Mouse (Mus musculus) MEL (cell line): ENCODE results near the gene Asf1b. TPM values are rescaled to one million over a fixed set of nuclear protein-coding genes. Genes with fewer than 3 reads are reported as not detected.
"Not testable (repeated sequence)": the region's sequence is repeated elsewhere in the genome, so short reads cannot be mapped to it uniquely, and the experiment has no call there.

ENCODE experiments used
- DNase-seq: peaks from one replicate; pipeline ENCODE4 v3.0.0; 2011; ENCODE audit warnings: low read depth, low spot score
- H3K27ac ChIP-seq: 2 replicates; pipeline ENCODE4 v1.5.1; 2012; ENCODE audit warnings: low read depth, mild to moderate bottlenecking, control low read depth, low read length, moderate library complexity; ENCODE audit not compliant: control insufficient read depth
- H3K27me3 ChIP-seq, 2 experiments: fragments of 150-350 bp in 1 of 2; sonication (generic) in 1 of 2; 2 replicates each; pipeline ENCODE4 v1.6.1; 2012; ENCODE audit warnings: low read length in 2 of 2, mild to moderate bottlenecking in 2 of 2, improper control_type of control experiment in 1 of 2, moderate library complexity in 1 of 2; ENCODE audit not compliant: insufficient read depth in 2 of 2, control insufficient read depth in 1 of 2
- H3K36me3 ChIP-seq, 2 experiments: 2 replicates each; pipeline ENCODE4 v1.6.1; 2012 to 2014; ENCODE audit warnings: low read length in 2 of 2, improper control_type of control experiment in 1 of 2, inconsistent platforms in 1 of 2, mild to moderate bottlenecking in 1 of 2; ENCODE audit not compliant: insufficient read depth in 2 of 2, control insufficient read depth in 1 of 2
- H3K4me1 ChIP-seq, 2 experiments: fragments of 150-350 bp in 1 of 2; sonication (generic) in 1 of 2; 2 replicates each; pipeline ENCODE4 v1.6.1; 2012; ENCODE audit warnings: low read length in 2 of 2, improper control_type of control experiment in 1 of 2, mild to moderate bottlenecking in 1 of 2; ENCODE audit not compliant: insufficient read depth in 2 of 2, control insufficient read depth in 1 of 2
- H3K4me3 ChIP-seq, 2 experiments: fragments of 150-350 bp in 1 of 2; sonication (generic) in 1 of 2; 2 replicates each; pipeline ENCODE4 v1.5.1; 2012; ENCODE audit warnings: low read depth in 2 of 2, low read length in 2 of 2, mild to moderate bottlenecking in 2 of 2, moderate library complexity in 2 of 2, control low read depth in 1 of 2, improper control_type of control experiment in 1 of 2; ENCODE audit not compliant: control insufficient read depth in 1 of 2, insufficient read depth in 1 of 2
- H3K79me2 ChIP-seq: 2 replicates; pipeline ENCODE4 v1.6.1; 2012; ENCODE audit warnings: mild to moderate bottlenecking, low read length, moderate library complexity; ENCODE audit not compliant: control insufficient read depth, poor library complexity, insufficient read depth
- H3K9ac ChIP-seq: 2 replicates; pipeline ENCODE4 v1.6.1; 2012; ENCODE audit warnings: low read depth, mild to moderate bottlenecking, control low read depth, low read length, moderate library complexity; ENCODE audit not compliant: control insufficient read depth, poor library complexity, severe bottlenecking
- H3K9me3 ChIP-seq: fragments of 150-350 bp; sonication (generic); replicated peaks from 2 replicates; pipeline ENCODE4 v1.6.1; 2012; ENCODE audit warnings: mild to moderate bottlenecking, low read length, improper control_type of control experiment, moderate library complexity; ENCODE audit not compliant: insufficient read depth
- BHLHE40 ChIP-seq: IDR thresholded peaks from 2 replicates; pipeline ENCODE4 v1.6.1; 2012; ENCODE audit warnings: low read depth, mild to moderate bottlenecking, inconsistent platforms, low read length, improper control_type of control experiment, borderline replicate concordance
- CHD1 ChIP-seq: IDR thresholded peaks from 2 replicates; pipeline ENCODE4 v1.6.1; 2012; ENCODE audit warnings: low read depth, mild to moderate bottlenecking, inconsistent platforms, low read length, improper control_type of control experiment
- CHD2 ChIP-seq: IDR thresholded peaks from 2 replicates; pipeline ENCODE4 v1.6.1; 2011; ENCODE audit warnings: low read length, improper control_type of control experiment
- CTCF ChIP-seq, 3 experiments: IDR thresholded peaks in 2 of 3; conservative IDR thresholded peaks in 1 of 3; 2 replicates each; pipeline ENCODE4 v1.5.1; 2011 to 2012; ENCODE audit warnings: low read length in 3 of 3, low read depth in 2 of 3, mild to moderate bottlenecking in 2 of 3, improper control_type of control experiment in 1 of 3, inconsistent platforms in 1 of 3, mixed read lengths in 1 of 3, moderate library complexity in 1 of 3; ENCODE audit not compliant: control insufficient read depth in 1 of 3, insufficient read depth in 1 of 3, poor library complexity in 1 of 3, severe bottlenecking in 1 of 3
- E2F4 ChIP-seq: IDR thresholded peaks from 2 replicates; pipeline ENCODE4 v1.6.1; 2011; ENCODE audit warnings: low read depth, low read length, improper control_type of control experiment, borderline replicate concordance
- EP300 ChIP-seq, 2 experiments: IDR thresholded peaks; 2 replicates each; pipeline ENCODE4 v1.6.1; 2011; ENCODE audit warnings: improper control_type of control experiment in 2 of 2, low read length in 2 of 2, low read depth in 1 of 2, mild to moderate bottlenecking in 1 of 2
- ETS1 ChIP-seq: IDR thresholded peaks from 2 replicates; pipeline ENCODE4 v1.6.1; 2012; ENCODE audit warnings: low read depth, mild to moderate bottlenecking, inconsistent platforms, low read length, improper control_type of control experiment, moderate library complexity
- GABPA ChIP-seq: IDR thresholded peaks from 2 replicates; pipeline ENCODE4 v1.6.1; 2012; ENCODE audit warnings: low read depth, mild to moderate bottlenecking, inconsistent platforms, low read length, improper control_type of control experiment, moderate library complexity
- GATA1 ChIP-seq: IDR thresholded peaks from 2 replicates; pipeline ENCODE4 v1.6.1; 2011; ENCODE audit warnings: low read depth, low read length, improper control_type of control experiment
- HCFC1 ChIP-seq: IDR thresholded peaks from 2 replicates; pipeline ENCODE4 v1.6.1; 2012; ENCODE audit warnings: low read depth, mild to moderate bottlenecking, inconsistent platforms, low read length, improper control_type of control experiment, moderate library complexity
- KAT2A ChIP-seq: conservative IDR thresholded peaks from 2 replicates; pipeline ENCODE4 v1.6.1; 2012; ENCODE audit warnings: low read depth, low read length, improper control_type of control experiment, inconsistent platforms
- MAFK ChIP-seq: IDR thresholded peaks from 2 replicates; pipeline ENCODE4 v1.6.1; 2011; ENCODE audit warnings: low read depth, mild to moderate bottlenecking, low read length, improper control_type of control experiment, borderline replicate concordance
- MAZ ChIP-seq: IDR thresholded peaks from 2 replicates; pipeline ENCODE4 v1.6.1; 2012; ENCODE audit warnings: low read depth, mild to moderate bottlenecking, inconsistent platforms, low read length, improper control_type of control experiment
- MXI1 ChIP-seq: IDR thresholded peaks from 2 replicates; pipeline ENCODE4 v1.6.1; 2011; ENCODE audit warnings: mild to moderate bottlenecking, low read depth, low read length, improper control_type of control experiment
- MYB ChIP-seq: IDR thresholded peaks from 2 replicates; pipeline ENCODE4 v1.6.1; 2011; ENCODE audit warnings: mild to moderate bottlenecking, low read depth, low read length, improper control_type of control experiment
- MYC ChIP-seq: IDR thresholded peaks from 2 replicates; pipeline ENCODE4 v1.6.1; 2011; ENCODE audit warnings: low read depth, mild to moderate bottlenecking, low read length, improper control_type of control experiment, moderate library complexity
- NELFE ChIP-seq: IDR thresholded peaks from 2 replicates; pipeline ENCODE4 v1.6.1; 2011; ENCODE audit warnings: low read depth, low read length, improper control_type of control experiment
- POLR2AphosphoS5 ChIP-seq: IDR thresholded peaks from 2 replicates; pipeline ENCODE4 v1.6.1; 2012; ENCODE audit warnings: low read depth, borderline replicate concordance, mild to moderate bottlenecking, inconsistent platforms, low read length, moderate library complexity, mixed read lengths
- RAD21 ChIP-seq: IDR thresholded peaks from 2 replicates; pipeline ENCODE4 v1.6.1; 2011; ENCODE audit warnings: mild to moderate bottlenecking, low read depth, low read length, improper control_type of control experiment
- RCOR1 ChIP-seq: IDR thresholded peaks from 2 replicates; pipeline ENCODE4 v1.6.1; 2012; ENCODE audit warnings: low read depth, mild to moderate bottlenecking, inconsistent platforms, low read length, improper control_type of control experiment
- SIN3A ChIP-seq: IDR thresholded peaks from 2 replicates; pipeline ENCODE4 v1.6.1; 2012; ENCODE audit warnings: low read length, improper control_type of control experiment, inconsistent platforms
- SMC3 ChIP-seq: IDR thresholded peaks from 2 replicates; pipeline ENCODE4 v1.6.1; 2011; ENCODE audit warnings: low read depth, low read length, improper control_type of control experiment
- TBP ChIP-seq: IDR thresholded peaks from 2 replicates; pipeline ENCODE4 v1.8.0; 2011; ENCODE audit warnings: low read depth, low read length, improper control_type of control experiment
- USF2 ChIP-seq, 2 experiments: IDR thresholded peaks; 2 replicates each; pipeline ENCODE4 v1.6.1; 2011 to 2012; ENCODE audit warnings: improper control_type of control experiment in 2 of 2, low read length in 2 of 2, borderline replicate concordance in 1 of 2, inconsistent platforms in 1 of 2, low read depth in 1 of 2, mild to moderate bottlenecking in 1 of 2; ENCODE audit not compliant: insufficient read depth in 1 of 2
- ZKSCAN1 ChIP-seq: IDR thresholded peaks from 2 replicates; pipeline ENCODE4 v1.6.1; 2012; ENCODE audit warnings: low read depth, mild to moderate bottlenecking, inconsistent platforms, low read length, improper control_type of control experiment, moderate library complexity
- ZNF384 ChIP-seq: IDR thresholded peaks from 2 replicates; pipeline ENCODE4 v1.6.1; 2012; ENCODE audit warnings: low read depth, mild to moderate bottlenecking, inconsistent platforms, low read length, improper control_type of control experiment
- polyA plus RNA-seq, 2 experiments: library from polyadenylated mRNA; stranded (reverse) in 1 of 2; unstranded in 1 of 2; fragments of >175 nt in 1 of 2; fragments of >200 nt in 1 of 2; gene quantifications; 2 replicates each; pipeline versions ENCODE4 v1.2.1 to v1.2.4; 2012; ENCODE audit warnings: low replicate concordance in 2 of 2, low read depth in 1 of 2; ENCODE audit not compliant: insufficient read length in 2 of 2, insufficient read depth in 1 of 2, missing spikeins in 1 of 2
- total RNA-seq: library from RNA; depleted of rRNA; stranded (reverse); fragments of 300-350 nt; gene quantifications from 2 replicates; pipeline ENCODE4 v1.2.3, GENCODE M21; 2012

Gene Asf1b
- total and polyA plus RNA-seq, 3 experiments: 84.3 to 137 (median 113) TPM

GRCm38 (mm10) chr8:84004533-84005201 lies 49.4 kb downstream of the Asf1b start (continued):
- TF ChIP-seq MAFK (no peak), GATA1 (no peak), MYC (no peak; the same call in 1 of the 2 replicates), E2F4 (no peak), CTCF (IDR thresholded peaks at IDR 0.05 in 2 of 3, conservative IDR thresholded peaks at IDR 0.05 in 1 of 3; ENCODE audit: control insufficient read depth in 1 of 3, insufficient read depth in 1 of 3, low read depth in 2 of 3, low read length in 3 of 3, poor library complexity in 1 of 3, severe bottlenecking in 1 of 3) (no peak), ZNF384 (peak; percentile 93), MYB (no peak), BHLHE40 (no peak), SMC3 (no peak), CHD2 (peak; percentile 41; the same call in 1 of the 2 replicates), HCFC1 (peak; percentile 96), ZKSCAN1 (no peak), RCOR1 (no peak), MXI1 (peak; percentile 64)
- TF ChIP-seq, all 39 proteins: peak for 20

GRCm38 (mm10) chr8:84005502-84005901 lies 50.2 kb downstream of the Asf1b start:
- H3K9me3 ChIP-seq, H3K79me2 ChIP-seq, H3K27me3 ChIP-seq, DNase-seq: not testable (repeated sequence)
- Histone ChIP-seq H3K4me3 (peak overlapping the region in 1 of 2 experiments; percentile 66; a peak in 1 of 4 replicates), H3K36me3 (peaks cover 0 to 12% of the 10 kb centered on the region in 2 experiments; a peak in 2 of 4 replicates), H3K4me1 (peaks cover 4 to 19% of the 10 kb centered on the region in 2 experiments; a peak in 3 of 4 replicates), H3K9ac (peak overlapping the region; percentile 63), H3K27ac (peak overlapping the region; percentile 3; the same call in 1 of the 2 replicates)

DNA sequence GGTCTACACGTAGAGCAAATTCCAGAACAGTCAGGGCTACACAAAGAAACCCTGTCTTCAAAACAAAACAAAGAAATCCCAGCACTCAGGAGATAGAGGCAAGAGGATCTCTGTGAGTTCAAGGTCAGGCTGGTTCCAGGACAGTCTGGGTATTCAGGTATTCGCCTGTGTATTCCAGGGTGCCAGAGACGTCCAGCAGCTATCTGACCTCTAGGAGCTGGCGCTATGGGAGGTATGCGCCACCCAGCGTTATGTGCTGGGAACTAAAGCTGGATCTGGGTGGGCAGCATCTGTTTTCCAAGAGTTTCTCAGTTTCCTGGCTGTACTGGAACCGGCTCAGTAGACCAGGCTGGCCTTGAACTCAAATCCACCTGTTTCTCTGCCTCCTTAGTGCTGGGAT lies 53.1 kb downstream of the Asf1b start:
- no peaks in the 10 kb centered on the region for H3K27me3 ChIP-seq
- no peaks in the 10 kb centered on the region; the same call in 1 of the 2 replicates for H3K79me2 ChIP-seq
- no peak for DNase-seq
- no peak overlapping the region for H3K27ac ChIP-seq
- H3K4me1 ChIP-seq: peaks cover 4 to 9% of the 10 kb centered on the region in 2 experiments; a peak in 3 of 4 replicates
- TF ChIP-seq CHD2 (no peak), MXI1 (no peak), NELFE (no peak), GABPA (no peak), TBP (no peak), USF2 (IDR thresholded peaks at IDR 0.05; ENCODE audit: borderline replicate concordance in 1 of 2, insufficient read depth in 1 of 2, low read depth in 1 of 2, low read length in 2 of 2) (no peak), MAZ (no peak), SMC3 (no peak), RAD21 (no peak), ETS1 (no peak), KAT2A (no peak), POLR2AphosphoS5 (no peak), EP300 (IDR thresholded peaks at IDR 0.05; ENCODE audit: low read depth in 1 of 2, low read length in 2 of 2) (no peak), CHD1 (no peak), SIN3A (no peak), BHLHE40 (no peak), MAFK (no peak)
- TF ChIP-seq, all 39 proteins: peak for 0
- Histone ChIP-seq H3K9me3 (no peaks in the 10 kb centered on the region), H3K4me3 (no peak overlapping the region), H3K9ac (no peak overlapping the region), H3K36me3 (peaks cover 0 to 8% of the 10 kb centered on the region in 2 experiments; a peak in 2 of 4 replicates)
